Mouse (Mus musculus): ENCODE results near the gene Sox2.

Gene Sox2

DNA sequence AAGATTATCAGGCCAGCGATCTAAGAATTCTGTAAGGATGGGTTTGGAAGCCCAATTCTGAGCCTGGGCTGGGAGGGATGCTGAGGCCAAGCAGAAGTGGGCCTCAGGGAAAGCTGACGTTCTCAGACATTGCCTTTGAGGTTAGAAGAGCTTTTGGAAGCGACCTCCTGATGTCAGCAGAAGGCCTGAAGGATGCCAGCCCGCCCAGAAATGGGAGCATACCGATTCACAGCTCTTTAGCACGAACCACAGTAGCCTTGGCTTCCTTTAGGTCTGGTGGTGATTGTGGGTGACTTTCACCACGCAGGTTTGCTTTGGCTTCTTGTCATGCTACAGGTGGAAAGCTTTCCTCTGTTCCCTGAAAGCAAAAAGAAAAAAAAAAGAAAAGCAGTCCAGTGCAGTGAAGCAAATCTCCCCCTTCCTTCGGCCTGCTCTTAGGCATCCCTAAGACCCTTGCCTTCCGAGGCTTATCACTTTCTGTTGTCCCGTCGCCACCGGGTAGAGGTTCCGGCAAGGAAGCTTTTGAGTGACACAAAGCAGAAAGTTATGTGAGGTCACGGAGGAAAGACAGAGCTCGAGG is 6.6 kb upstream of the Sox2 start:
- DNase-seq (ENCODE audit: low spot score in 2 of 2): no peak

DNA sequence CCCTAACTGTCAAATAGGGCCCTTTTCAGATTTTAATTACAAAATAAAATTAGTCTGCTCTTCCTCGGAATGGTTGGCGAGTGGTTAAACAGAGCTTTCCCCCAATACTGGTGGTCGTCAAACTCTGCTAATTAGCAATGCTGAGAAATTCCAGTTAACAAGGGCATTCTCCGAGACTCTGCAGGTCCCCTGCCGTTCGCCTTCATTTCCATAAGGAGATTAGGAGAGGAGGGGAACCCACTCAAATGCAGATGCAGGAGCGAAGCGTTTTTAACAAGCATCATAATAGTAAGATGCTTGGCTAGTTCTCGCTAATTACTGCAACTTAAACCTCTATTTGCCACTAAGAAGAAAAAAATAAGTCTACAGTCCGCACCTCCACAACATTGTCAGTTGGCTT is 4.0 kb upstream of the Sox2 start:
- no peak for DNase-seq (ENCODE audit: low spot score in 2 of 2)

DNA sequence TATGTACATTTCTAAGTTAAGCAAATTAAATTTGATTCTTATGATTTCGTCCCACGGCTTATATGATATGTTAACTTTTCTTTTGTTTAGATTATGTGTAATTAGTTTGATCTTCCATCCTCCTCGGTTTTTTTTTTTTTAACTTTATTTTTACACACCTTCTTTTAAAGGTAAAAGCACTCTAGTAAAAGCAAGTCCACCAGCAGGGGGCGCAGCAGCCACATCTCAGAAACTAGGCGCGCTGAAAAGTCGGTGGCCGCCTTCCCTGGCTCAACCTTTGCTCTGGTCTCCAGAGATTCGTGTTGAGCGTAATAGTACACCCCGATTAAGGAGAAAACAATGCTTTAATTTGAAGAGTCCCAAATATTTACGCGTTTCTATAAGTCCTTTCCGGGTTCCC is 2.5 kb upstream of the Sox2 start:
- peak; percentile 86 to 92 for DNase-seq (ENCODE audit: low spot score in 2 of 2)

DNA sequence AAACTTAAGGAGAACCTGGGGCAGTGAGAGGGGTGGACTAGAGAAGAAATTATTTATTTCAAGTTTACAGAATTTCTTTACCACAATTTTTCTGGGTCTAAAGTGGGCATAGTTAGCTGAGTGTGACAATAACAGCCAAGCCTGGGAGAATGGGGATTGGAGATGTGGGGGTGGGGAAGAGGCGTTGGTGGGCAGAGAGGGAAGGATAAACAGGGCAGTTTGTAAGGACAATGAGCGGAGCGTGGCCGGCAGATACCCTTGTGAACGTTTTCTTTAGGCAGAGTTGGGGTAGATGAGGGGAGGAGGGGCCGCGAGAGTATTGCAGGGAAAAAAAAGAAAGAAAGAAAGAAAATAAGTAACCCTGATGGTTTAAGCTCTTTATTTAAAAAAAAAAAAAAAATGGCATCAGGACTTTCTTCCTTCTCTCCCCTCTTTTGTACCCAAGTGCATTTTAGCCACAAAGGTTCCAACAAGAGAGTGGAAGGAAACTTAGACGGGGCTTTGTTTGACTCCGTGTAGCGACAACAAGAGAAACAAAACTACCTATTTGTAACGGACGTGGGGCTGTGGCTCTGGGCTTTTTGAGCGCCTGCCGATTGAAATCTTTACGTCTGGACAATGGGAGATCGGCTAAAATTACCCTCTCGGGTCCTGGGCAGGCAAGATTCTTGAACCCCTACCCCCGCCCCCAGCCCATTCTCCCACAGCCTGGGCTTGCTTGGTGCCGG is 1.9 kb upstream of the Sox2 start:
- DNase-seq (ENCODE audit: low spot score in 2 of 2): no peak

DNA sequence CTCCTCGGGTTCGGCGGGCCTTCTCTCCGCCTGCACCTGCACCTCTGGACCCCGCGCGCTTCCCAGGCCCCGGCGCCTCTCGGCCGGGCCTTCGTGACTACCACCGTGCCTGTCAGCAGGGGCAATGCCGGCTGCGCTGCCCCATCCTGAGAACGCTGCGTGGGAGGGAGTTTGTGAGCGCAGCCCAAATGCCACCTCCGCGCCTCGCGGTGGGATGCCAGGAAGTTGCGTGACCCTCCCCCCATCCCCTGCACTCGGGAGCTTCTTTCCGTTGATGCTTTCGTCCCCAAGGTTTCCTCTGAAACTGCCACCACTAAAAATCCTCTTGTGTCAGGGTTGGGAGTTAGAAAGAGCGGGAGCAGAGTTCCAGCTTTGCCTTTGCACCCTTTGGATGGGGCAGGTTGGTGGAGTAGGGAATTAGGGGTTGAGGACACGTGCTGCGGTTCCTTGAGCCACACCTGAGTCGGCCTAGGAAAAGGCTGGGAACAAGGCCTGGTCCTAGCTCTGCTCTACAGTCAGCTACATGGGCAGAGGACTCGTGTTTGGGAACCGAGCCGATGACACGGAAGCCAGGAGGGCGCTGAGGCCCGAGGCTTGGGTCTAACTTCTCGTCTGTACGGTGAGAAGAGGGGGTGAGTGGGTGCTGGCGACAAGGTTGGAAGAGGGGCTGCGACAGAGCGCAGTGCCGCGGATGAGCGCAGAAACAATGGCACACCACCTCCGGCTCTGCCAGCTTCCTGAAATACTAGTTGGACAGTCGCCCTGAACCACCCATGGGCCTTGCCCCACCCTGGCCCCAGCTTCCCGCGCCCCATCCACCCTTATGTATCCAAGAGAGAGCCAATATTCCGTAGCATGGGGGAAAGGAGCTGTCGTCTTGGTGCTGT is 1.1 kb upstream of the Sox2 start:
- DNase-seq (ENCODE audit: low spot score in 2 of 2): peak; percentile 65 to 70

DNA sequence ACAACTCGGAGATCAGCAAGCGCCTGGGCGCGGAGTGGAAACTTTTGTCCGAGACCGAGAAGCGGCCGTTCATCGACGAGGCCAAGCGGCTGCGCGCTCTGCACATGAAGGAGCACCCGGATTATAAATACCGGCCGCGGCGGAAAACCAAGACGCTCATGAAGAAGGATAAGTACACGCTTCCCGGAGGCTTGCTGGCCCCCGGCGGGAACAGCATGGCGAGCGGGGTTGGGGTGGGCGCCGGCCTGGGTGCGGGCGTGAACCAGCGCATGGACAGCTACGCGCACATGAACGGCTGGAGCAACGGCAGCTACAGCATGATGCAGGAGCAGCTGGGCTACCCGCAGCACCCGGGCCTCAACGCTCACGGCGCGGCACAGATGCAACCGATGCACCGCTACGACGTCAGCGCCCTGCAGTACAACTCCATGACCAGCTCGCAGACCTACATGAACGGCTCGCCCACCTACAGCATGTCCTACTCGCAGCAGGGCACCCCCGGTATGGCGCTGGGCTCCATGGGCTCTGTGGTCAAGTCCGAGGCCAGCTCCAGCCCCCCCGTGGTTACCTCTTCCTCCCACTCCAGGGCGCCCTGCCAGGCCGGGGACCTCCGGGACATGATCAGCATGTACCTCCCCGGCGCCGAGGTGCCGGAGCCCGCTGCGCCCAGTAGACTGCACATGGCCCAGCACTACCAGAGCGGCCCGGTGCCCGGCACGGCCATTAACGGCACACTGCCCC is 586 bp downstream of the Sox2 start:
- DNase-seq (ENCODE audit: low spot score in 2 of 2): peak in 1 of 2 experiments; percentile 56

DNA sequence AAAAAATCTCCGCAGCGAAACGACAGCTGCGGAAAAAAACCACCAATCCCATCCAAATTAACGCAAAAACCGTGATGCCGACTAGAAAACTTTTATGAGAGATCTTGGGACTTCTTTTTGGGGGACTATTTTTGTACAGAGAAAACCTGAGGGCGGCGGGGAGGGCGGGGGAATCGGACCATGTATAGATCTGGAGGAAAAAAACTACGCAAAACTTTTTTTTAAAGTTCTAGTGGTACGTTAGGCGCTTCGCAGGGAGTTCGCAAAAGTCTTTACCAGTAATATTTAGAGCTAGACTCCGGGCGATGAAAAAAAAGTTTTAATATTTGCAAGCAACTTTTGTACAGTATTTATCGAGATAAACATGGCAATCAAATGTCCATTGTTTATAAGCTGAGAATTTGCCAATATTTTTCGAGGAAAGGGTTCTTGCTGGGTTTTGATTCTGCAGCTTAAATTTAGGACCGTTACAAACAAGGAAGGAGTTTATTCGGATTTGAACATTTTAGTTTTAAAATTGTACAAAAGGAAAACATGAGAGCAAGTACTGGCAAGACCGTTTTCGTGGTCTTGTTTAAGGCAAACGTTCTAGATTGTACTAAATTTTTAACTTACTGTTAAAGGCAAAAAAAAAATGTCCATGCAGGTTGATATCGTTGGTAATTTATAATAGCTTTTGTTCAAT is 1.4 kb downstream of the Sox2 start:
- DNase-seq (ENCODE audit: low spot score in 2 of 2): no peak

DNA sequence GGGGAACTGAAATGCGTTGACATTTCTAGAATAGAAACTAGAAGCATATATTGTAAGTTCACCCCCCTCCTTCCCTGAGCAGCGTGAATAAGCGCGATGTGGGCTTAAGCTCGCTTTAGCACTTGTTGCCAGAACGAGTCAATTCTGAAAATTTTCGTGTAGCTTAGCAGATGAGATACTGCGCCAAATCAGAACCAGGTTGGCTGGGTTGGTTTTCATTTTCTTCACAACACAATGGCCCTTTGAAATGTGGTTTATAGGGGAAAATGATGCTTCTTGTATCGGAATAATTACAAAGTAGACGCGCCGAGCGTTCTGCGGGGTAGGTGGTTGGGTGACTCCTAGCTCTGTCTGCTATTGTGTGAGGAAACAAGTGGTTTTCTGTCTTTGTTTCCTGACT is 2.4 kb downstream of the Sox2 start:
- no peak for DNase-seq (ENCODE audit: low spot score in 2 of 2)

DNA sequence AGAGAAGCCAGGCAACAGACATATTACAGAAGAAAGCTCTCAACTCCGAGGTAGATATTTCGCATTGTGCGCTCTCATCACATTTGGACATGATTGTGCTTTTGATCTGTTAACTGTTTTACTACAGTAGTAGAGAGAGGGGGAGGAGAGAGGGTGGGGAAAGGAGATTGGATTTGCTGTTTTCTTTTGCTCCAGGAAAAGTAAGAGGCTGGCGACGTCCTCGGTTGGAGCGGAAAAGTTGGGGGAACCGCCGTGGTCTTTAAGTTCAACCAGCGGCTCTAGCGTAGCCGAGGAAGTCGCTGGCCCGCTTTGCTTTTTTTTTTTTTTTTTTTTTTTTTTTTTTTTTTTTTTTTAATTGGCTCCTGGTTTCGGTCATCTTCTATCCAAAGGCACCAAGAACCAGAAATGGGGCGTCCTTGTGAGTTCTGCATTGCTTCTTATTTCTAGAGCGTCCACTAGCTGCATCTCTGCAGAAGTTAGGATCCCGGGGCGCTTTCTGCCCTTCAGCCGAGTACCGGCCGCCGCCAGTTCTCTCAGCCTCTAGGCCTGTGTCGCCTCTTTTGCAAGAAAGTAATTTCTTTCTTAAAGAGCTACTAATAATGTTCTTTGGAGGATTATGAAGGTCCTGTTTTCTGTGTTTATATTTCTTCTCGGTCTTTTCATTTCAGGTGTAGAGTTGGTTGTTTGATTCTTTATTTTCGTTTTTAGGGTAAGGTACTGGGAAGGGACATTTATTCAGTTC is 3.2 kb downstream of the Sox2 start:
- DNase-seq (ENCODE audit: low spot score in 2 of 2): no peak

DNA sequence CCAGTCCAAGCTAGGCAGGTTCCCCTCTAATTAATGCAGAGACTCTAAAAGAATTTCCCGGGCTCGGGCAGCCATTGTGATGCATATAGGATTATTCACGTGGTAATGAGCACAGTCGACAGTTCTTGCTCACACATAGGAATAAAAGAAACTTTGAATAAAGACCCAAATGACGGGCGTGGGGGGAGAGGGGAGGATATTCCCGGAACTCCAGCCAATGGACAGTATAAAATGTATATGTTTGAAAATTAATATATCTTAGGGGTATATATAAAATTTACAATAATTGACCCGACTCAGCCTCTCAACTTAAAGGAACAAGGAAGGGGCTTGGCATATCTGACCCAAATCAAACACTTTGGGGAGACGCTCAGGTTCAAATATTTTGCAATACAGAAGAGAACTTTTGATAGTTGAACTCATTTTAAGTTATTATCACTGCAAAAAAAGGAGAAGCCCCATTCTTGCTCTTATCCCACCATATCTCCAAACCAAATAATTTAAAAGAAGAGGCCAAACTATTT is 3.8 kb downstream of the Sox2 start:
- DNase-seq (ENCODE audit: low spot score in 2 of 2): peak in 1 of 2 experiments; percentile 32

DNA sequence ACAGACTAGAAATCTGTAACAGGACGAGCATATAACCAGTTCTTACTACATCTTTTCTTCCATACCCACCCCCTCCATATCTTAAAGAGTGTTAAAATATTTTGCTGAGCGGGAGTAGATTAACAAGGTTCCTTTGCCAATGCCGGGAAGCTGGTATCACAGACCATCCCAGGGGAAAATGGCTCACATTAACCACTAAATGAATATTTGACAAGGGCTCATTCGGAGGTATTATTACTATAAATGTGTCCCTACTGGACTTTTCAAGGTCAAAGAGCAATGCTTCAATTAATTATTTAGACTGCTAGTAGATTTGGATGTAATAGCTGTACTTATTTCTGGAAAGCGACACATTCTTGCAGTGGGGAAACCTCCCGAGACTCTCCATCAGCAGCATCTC is 4.6 kb downstream of the Sox2 start:
- DNase-seq (ENCODE audit: low spot score in 2 of 2): no peak

DNA sequence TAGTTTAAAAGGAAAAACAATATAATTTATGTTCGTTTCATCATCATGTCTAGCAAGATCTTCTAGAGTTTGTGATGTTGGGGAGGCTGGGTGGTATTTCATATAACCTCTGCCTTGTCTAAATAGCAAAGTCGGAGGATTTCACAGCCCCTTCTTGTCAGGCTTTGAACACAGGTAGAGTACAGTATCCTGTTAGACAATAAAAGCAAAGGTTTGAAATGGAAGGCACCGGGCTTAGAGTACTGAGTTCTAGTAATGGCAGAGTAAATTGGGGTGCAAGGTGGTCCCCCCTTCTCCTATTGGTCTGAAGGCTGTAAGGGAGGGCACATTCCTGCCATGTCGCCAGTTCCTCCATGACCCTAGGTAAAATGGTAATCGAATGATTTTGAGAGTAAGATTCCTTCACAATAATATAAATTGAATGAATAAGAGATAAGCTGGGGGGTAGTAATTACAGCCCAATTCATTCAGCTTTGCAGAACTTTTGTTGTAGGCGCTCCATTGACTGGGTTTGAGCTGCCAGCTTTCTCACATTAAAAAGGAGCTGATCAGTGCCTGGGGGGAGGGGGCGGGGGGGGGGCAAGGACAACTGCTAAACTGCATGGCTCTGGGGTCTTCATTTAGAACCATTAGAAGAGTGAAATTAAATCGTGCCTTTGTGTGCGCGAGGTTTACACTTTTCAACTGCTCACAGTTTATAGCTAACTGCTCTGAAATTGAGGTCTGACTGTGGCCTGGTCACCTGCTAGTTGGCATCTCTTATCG is 5.3 kb downstream of the Sox2 start:
- peak in 1 of 2 experiments; percentile 21 for DNase-seq (ENCODE audit: low spot score in 2 of 2)

DNA sequence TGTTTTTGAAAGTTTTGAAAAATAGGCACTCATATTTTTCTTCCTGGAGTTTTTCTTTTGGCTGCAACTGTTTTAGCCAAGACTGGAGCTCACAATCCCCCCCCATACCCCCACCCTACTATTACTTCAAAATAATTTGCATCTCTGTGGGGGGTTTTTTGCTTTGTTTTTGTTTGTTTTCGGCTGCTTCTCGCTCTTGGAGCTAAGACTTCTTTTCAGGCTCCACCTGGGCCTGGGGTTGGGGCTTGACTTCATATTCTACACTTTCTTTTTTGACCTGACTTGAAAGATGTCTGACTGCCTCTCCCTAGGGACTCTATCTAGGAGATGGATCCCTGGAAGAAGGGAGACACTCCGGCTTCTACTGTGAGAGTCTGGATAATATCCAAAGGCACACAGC is 5.9 kb downstream of the Sox2 start:
- peak in 1 of 2 experiments; percentile 17 for DNase-seq (ENCODE audit: low spot score in 2 of 2)

DNA sequence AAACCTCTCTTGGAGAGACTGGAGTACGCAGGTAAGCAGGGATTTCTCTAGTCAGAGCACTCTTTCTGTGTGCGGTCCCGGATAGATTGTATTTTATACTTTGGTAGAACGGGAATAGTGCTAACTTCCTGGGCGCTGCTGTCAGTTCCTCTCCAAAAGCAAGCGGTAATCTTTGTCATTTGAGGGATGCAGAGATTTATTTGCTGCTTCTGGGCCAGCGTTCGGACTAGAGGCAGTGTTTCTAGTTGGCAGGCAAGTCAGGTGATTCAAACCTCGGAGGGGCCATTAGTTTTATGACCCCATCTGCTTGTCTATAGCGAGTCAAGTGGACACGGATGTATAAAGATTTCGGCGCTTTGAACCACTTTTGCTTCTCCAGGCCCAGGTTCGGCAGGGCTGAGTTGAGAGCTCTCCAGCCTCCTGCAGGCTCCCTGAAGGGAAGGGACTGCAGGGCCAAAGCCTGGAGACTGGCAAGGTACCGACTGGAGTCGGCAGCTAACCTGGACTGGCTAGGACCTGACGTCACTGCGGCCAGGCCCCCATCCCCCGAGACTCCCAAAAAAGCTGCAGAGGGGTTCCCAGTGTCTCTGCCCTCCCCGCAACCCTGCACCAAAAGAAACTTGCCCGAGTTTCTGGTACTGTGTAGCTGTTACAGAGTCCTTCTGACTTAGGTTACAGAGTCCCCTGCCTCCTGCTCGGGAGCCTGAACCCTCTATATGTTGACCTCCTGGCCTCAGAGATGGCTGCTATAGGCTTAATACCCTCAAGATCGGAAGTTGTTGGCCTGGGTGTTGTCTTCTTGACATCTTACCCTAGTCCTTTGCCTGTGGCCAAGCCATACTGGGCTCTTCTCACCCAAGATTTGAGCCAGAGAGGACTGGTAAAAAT is 6.9 kb downstream of the Sox2 start:
- peak in 1 of 2 experiments; percentile 32 for DNase-seq (ENCODE audit: low spot score in 2 of 2)

DNA sequence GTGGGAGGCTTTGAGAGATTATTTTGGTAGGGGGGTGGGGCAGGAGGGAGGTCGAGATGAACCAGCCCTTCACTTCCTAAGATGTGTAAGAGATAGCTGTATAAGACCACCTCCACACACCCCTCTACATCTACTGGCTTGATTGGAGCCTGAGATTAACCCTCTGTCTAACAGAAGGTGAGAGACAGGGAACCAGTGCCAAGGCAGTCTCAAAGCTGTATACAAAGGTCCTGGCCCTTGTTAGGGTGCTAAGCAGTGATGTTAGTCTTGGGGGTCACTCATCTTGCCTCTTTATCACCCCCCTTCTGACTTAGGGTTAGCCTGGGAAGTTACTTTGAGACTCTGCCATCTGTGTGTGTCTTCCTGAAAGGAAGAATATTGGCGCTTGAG is 7.5 kb downstream of the Sox2 start:
- DNase-seq (ENCODE audit: low spot score in 2 of 2): no peak

DNA sequence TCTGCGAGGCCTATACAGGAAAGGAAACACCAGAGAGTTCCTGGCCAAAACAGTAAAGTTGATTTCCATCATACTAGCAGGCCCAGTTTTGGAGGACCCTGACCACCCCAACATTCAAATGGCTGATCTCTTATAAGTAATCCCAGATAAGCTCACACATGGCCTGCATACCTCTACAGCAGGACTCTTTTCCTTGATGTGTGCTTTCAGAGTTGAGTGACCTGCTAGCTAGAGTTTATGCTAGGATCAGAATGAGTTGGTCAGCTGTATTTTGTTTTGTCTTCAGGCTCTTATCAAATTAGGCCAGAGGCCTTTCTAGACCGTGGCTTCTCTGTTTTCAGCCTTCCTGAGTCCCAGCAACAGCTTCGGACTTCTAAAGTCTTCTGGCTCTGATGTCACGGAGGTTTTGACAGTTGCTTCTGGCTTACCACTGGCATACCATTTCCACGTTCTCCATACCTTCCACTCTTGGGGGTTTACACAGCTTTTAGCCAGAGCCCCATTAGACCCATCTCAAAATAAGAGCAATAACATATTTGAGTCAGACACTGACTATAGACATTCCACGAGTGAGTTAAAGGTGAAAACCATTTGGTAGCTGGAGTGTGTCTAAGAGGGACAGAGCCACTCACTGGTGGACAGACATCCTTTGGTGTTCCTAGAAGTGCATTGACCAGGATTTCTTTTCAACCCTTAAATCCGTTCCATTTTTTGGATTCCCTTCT is 8.2 kb downstream of the Sox2 start:
- DNase-seq (ENCODE audit: low spot score in 2 of 2): peak in 1 of 2 experiments; percentile 17

DNA sequence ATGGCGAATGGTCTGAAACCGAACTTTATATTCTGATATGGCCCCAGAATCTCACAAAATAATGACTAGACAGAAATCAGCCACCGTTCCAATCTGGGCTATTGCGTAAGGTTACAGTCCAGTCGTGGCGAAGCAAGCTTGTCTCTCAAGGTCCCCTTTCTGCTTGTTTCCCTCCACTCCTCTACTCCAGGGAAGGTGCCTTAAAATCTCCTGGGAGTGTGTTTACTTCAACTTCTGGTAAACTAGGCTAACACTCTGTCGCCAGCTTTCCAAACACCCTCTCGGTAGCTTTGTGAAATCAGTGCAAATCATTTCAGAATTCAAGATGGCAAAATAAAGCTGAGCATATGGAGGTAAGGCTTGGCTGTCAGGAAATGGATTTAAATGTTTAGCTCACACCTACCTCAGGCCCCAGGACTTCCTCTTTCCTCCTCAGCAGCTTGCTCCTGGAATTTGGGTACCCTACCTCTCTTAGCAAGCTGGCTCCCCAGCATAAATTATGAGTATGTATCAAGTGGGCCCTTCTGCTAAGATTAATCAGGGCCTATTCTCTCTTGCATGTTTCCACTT is 8.8 kb downstream of the Sox2 start:
- DNase-seq (ENCODE audit: low spot score in 2 of 2): peak in 1 of 2 experiments; percentile 17

DNA sequence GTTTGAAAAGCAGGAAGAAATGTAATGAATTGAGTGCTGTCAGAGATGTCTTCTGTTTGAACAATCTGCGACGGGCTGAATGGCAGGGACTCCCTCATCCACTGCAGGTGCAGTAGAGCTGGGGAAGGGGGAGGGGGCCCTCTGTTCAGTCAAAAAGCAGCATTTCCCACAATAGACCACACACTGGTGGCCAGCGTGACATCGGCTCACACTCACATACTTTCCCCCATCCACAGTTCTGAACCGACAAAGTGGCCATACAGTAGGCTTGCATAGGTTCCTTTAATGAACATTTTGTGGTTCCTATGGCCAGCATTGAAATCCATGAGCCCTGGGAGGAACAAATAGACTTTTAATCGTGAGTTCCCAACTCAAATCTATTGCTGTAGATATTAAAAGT is 9.7 kb downstream of the Sox2 start:
- DNase-seq (ENCODE audit: low spot score in 2 of 2): peak; percentile 70 to 73
